Mouse (Mus musculus) inflammation-experienced regulatory T-cells, adult 6 months (primary cell): ENCODE data around the gene Zfp53. TPM values are rescaled to one million over a fixed set of nuclear protein-coding genes. Genes with fewer than 3 reads are reported as not detected.
"Not testable (repeated sequence)": the region's sequence is repeated elsewhere in the genome, so short reads cannot be mapped to it uniquely, and the experiment has no call there.

ENCODE experiments used
- ATAC-seq: one replicate; pipeline ENCODE4 v1.8.0; 2017
- polyA plus RNA-seq, 3 experiments: library from polyadenylated mRNA; unstranded; fragments of 100-300 nt; shearing (Covaris generic); gene quantifications; one replicate each; pipeline ENCODE4 v1.2.1; 2017

The Zfp53 gene
- polyA plus RNA-seq, result 10 to 100 TPM; 32.9 to 41.1 (median 34.1) TPM

GRCm38 (mm10) chr17:21488760-21489499 is at the start of gene Zfp53:
Gene Zfp53 (plus strand): TSS chr17:21488998.
- ATAC-seq, result peak; percentile 98

- peak; percentile 67 for ATAC-seq
Observed at GRCm38 (mm10) chr17:21449669-21450068, 39.1 kb upstream of the Zfp53 start.

- ATAC-seq, result peak; percentile 98
Observed at GRCm38 (mm10) chr17:21450138-21450704, 38.6 kb upstream of the Zfp53 start, which contains the start of gene Zfp51. Gene Zfp51 (plus strand): TSS chr17:21450374.

- peak; percentile 97 for ATAC-seq
Observed at GRCm38 (mm10) chr17:21463550-21463949, 25.2 kb upstream of the Zfp53 start.

- peak; percentile 47 for ATAC-seq
Observed at GRCm38 (mm10) chr17:21472032-21472652, 16.7 kb upstream of the Zfp53 start.

- no peak for ATAC-seq
Observed at GRCm38 (mm10) chr17:21472653-21473307, 16.0 kb upstream of the Zfp53 start.

GRCm38 (mm10) chr17:21473362-21474190 is 15.2 kb upstream of the Zfp53 start:
- ATAC-seq, result peak; percentile 44

GRCm38 (mm10) chr17:21474729-21475128 is 14.1 kb upstream of the Zfp53 start:
- peak; percentile 44 for ATAC-seq

GRCm38 (mm10) chr17:21475290-21475689 is 13.5 kb upstream of the Zfp53 start:
- not testable (repeated sequence) for ATAC-seq

GRCm38 (mm10) chr17:21476351-21476750 is 12.4 kb upstream of the Zfp53 start:
- not testable (repeated sequence) for ATAC-seq

- not testable (repeated sequence) for ATAC-seq
Observed at GRCm38 (mm10) chr17:21478103-21478777, 10.6 kb upstream of the Zfp53 start.

GRCm38 (mm10) chr17:21489500-21490001 is 753 bp downstream of the Zfp53 start:
- peak; percentile 29 for ATAC-seq

- ATAC-seq, result no peak
Observed at GRCm38 (mm10) chr17:21501365-21501764, 12.6 kb downstream of the Zfp53 start.

- ATAC-seq, result peak; percentile 34
Observed at GRCm38 (mm10) chr17:21504524-21504923, 15.7 kb downstream of the Zfp53 start.

GRCm38 (mm10) chr17:21506258-21506657 is 17.5 kb downstream of the Zfp53 start:
- no peak for ATAC-seq

- no peak for ATAC-seq
Observed at GRCm38 (mm10) chr17:21509756-21510155, 21.0 kb downstream of the Zfp53 start.

GRCm38 (mm10) chr17:21515403-21516105 is 26.8 kb downstream of the Zfp53 start:
- peak; percentile 87 for ATAC-seq

GRCm38 (mm10) chr17:21516201-21517129 is 27.7 kb downstream of the Zfp53 start:
- peak; percentile 77 for ATAC-seq

GRCm38 (mm10) chr17:21517130-21517671 is 28.4 kb downstream of the Zfp53 start:
- no peak for ATAC-seq
